Mouse (Mus musculus) limb, embryonic 11.5 days (tissue): ENCODE data around the gene Kcng3. TPM values are rescaled to one million over a fixed set of nuclear protein-coding genes. Genes with fewer than 3 reads are reported as not detected.

Experiments used
- ATAC-seq: fragments of 200-750 bp; cut with Nextera tagmentation; 2 replicates; pipeline ENCODE4 v1.8.0; 2017; ENCODE audit warnings: low read depth; ENCODE audit not compliant: insufficient number of reproducible peaks, low FRiP score, low TSS enrichment
- DNase-seq: peaks from one replicate; pipeline ENCODE4 v3.0.0-alpha.2; 2015; ENCODE audit warnings: low spot score
- H3K27ac ChIP-seq: fragments of 300-500 bp; sonication (generic); replicated peaks from 2 replicates; pipeline ENCODE4 v1.5.1; 2014; ENCODE audit warnings: low read depth, mild to moderate bottlenecking, low read length
- H3K27me3 ChIP-seq: fragments of 300-500 bp; sonication (generic); 2 replicates; pipeline ENCODE4 v1.6.1; 2014; ENCODE audit warnings: mild to moderate bottlenecking, low read length, mixed read lengths; ENCODE audit not compliant: control insufficient read depth, insufficient read depth
- H3K36me3 ChIP-seq: fragments of 300-500 bp; sonication (generic); 2 replicates; pipeline ENCODE4 v1.6.1; 2014; ENCODE audit warnings: mild to moderate bottlenecking, low read length, moderate library complexity, mixed read lengths; ENCODE audit not compliant: control insufficient read depth, insufficient read depth
- H3K4me1 ChIP-seq: fragments of 300-500 bp; sonication (generic); 2 replicates; pipeline ENCODE4 v1.6.1; 2014; ENCODE audit warnings: low read length, mixed read lengths; ENCODE audit not compliant: control insufficient read depth, insufficient read depth
- H3K4me2 ChIP-seq: fragments of 300-500 bp; sonication (generic); 2 replicates; pipeline ENCODE4 v1.6.1; 2014; ENCODE audit warnings: low read depth, mild to moderate bottlenecking, moderate library complexity; ENCODE audit not compliant: severe bottlenecking
- H3K4me3 ChIP-seq: fragments of 300-500 bp; sonication (generic); 2 replicates; pipeline ENCODE4 v1.5.1; 2014; ENCODE audit warnings: low read depth, low read length
- H3K9ac ChIP-seq: fragments of 300-500 bp; sonication (generic); 2 replicates; pipeline ENCODE4 v1.6.1; 2014; ENCODE audit warnings: mild to moderate bottlenecking, low read length
- H3K9me3 ChIP-seq: fragments of 300-500 bp; sonication (generic); 2 replicates; pipeline ENCODE4 v1.6.1; 2016; ENCODE audit warnings: low read length; ENCODE audit not compliant: control insufficient read depth
- WGBS: fragments of 180-500 bp; shearing (Covaris S2); extraction: QIAGEN DNeasy Blood & Tissue Kit; methylation state at CpG from one replicate; pipeline ENCODE4 v1.1.7; 2014; 5-methylcytosine and 5-hydroxymethylcytosine counted together
- polyA plus RNA-seq: library from polyadenylated mRNA; unstranded; fragments of >200 nt; fragmentation: Nextera tagmentation; extraction: Ambion mirVana; gene quantifications from 2 replicates; pipeline ENCODE4 v1.2.1, GENCODE M21; 2014

Gene Kcng3
- polyA plus RNA-seq, 1 experiment from 2014 or later = not detected

GRCm38 (mm10) chr17:83538694-83539093 is 93.0 kb downstream of the Kcng3 start:
- Histone ChIP-seq H3K27ac (no peak overlapping the region), H3K36me3 (no peaks in the 10 kb centered on the region), H3K4me3 (no peak overlapping the region), H3K4me2 (no peak overlapping the region), H3K9ac (no peak overlapping the region), H3K4me1 (no peaks in the 10 kb centered on the region), H3K27me3 (no peaks in the 10 kb centered on the region), H3K9me3 (no peaks in the 10 kb centered on the region)
- DNase-seq (no peak), ATAC-seq (no peak)
- 45% methylated on average over 1 of the region's 1 CpGs for WGBS

- Histone ChIP-seq H3K9me3 (no peaks in the 10 kb centered on the region), H3K4me3 (no peak overlapping the region), H3K4me1 (no peaks in the 10 kb centered on the region), H3K27me3 (no peaks in the 10 kb centered on the region), H3K9ac (no peak overlapping the region), H3K4me2 (no peak overlapping the region), H3K36me3 (no peaks in the 10 kb centered on the region), H3K27ac (no peak overlapping the region)
- no peak for ATAC-seq
- WGBS = 74% methylated on average over 9 of the region's 9 CpGs
- no peak for DNase-seq
Measured at GRCm38 (mm10) chr17:83538141-83538540, 93.6 kb downstream of the Kcng3 start.

Other genes with a start within 250 kb of the Kcng3 start
- 136 and 139 TPM in 2 replicates for gene Cox7a2l, start 114.6 kb downstream of the Kcng3 start, polyA plus RNA-seq
- gene Mta3, start 74.3 kb upstream of the Kcng3 start, polyA plus RNA-seq = 42.4 and 44.6 TPM in 2 replicates
- 0.43 and 0.91 TPM in 2 replicates for gene Haao, start 216.1 kb upstream of the Kcng3 start, polyA plus RNA-seq